9 mouse cellular contexts compared by ENCODE assay signal in the genomic region with DNA sequence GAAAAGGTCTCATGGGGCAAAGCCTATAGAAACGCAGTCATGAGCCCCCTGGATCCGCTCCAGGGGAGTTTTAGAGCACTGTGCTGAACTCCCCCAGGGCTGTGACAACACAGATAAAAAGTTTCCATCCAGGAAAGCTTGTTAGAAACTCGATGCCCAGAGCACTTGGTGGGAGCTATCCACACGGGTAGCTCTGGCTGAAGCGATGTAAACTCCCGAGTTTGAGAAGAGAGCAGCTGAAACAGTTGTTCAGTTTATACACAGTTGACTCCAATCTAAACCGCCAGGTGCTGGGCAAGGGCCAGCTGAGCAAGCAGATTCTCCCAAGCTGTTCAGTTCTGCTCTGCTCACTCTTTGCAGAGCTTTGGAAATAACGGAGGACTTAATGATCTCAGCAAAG. TPM values are rescaled to one million over a fixed set of nuclear protein-coding genes. Genes with fewer than 3 reads are reported as not detected.
DNase-seq lines count a peak whose midpoint lies in the region; ATAC-seq and TF ChIP-seq lines count a peak whose summit lies in the region.
"Had no signal": no experiment of that assay in that cellular context is flagged by ENCODE, and none has a peak within 500 bp of the region (broad histone marks: within the 10 kb centered on the region; RNA-seq: fewer than 3 reads in every experiment).

No protein-coding gene starts in this region.

- no peaks in the 10 kb centered on the region for H3K27me3 ChIP-seq in heart, embryonic 12.5 days (replicated peaks)
- H3K27me3 ChIP-seq in heart, adult 2 months (ENCODE audit: control insufficient read depth, insufficient read depth, low read length): no peaks in the 10 kb centered on the region
- H3K27me3 ChIP-seq in stomach, embryonic 14.5 days (ENCODE audit: control insufficient read depth, insufficient read depth, low read length): no peaks in the 10 kb centered on the region
- H3K27me3 ChIP-seq in midbrain, embryonic 13.5 days: no peaks in the 10 kb centered on the region
- H3K27me3 ChIP-seq: CH12.LX had no signal

- TF ChIP-seq CTCF in heart, adult 2 months (IDR thresholded peaks at IDR 0.05): no peak

- no peaks in the 10 kb centered on the region for H3K36me3 ChIP-seq in heart, embryonic 12.5 days
- no peaks in the 10 kb centered on the region; the same call in 1 of the 2 replicates for H3K36me3 ChIP-seq in heart, adult 2 months (ENCODE audit: control insufficient read depth, insufficient read depth, low read length)
- no peaks in the 10 kb centered on the region for H3K36me3 ChIP-seq in stomach, embryonic 14.5 days (ENCODE audit: control insufficient read depth, insufficient read depth, low read length)
- no peaks in the 10 kb centered on the region for H3K36me3 ChIP-seq in midbrain, embryonic 13.5 days

- H3K79me2 ChIP-seq in heart, adult 2 months (replicated peaks; ENCODE audit: control insufficient read depth, insufficient read depth, low read length): no peaks in the 10 kb centered on the region; the same call in 1 of the 2 replicates

- intact Hi-C loops in heart, adult 2 months (cut with DNase I): no loop called here

- ATAC-seq in heart, embryonic 12.5 days (ENCODE audit: insufficient number of reproducible peaks, low FRiP score): peak; percentile 53
- 0 out of 2 replicates have a peak, but pooled peaks have one; percentile 28 for ATAC-seq in stomach, embryonic 14.5 days (ENCODE audit: insufficient number of reproducible peaks, insufficient read depth, low FRiP score, low read depth)
- ATAC-seq in midbrain, embryonic 13.5 days: no peak

- no peak overlapping the region for H3K9ac ChIP-seq in heart, embryonic 12.5 days
- H3K9ac ChIP-seq in heart, adult 2 months (ENCODE audit: low read depth, low read length): no peak overlapping the region
- no peak overlapping the region for H3K9ac ChIP-seq in stomach, embryonic 14.5 days (replicated peaks; ENCODE audit: low read depth, low read length)
- H3K9ac ChIP-seq in midbrain, embryonic 13.5 days (replicated peaks): no peak overlapping the region

- H3K4me2 ChIP-seq in heart, embryonic 12.5 days: no peak overlapping the region
- no peak overlapping the region for H3K4me2 ChIP-seq in stomach, embryonic 14.5 days (replicated peaks; ENCODE audit: low read depth, low read length)
- H3K4me2 ChIP-seq in midbrain, embryonic 13.5 days (replicated peaks): no peak overlapping the region

- H3K9me3 ChIP-seq in heart, embryonic 12.5 days (replicated peaks): no peaks in the 10 kb centered on the region
- H3K9me3 ChIP-seq in stomach, embryonic 14.5 days (ENCODE audit: control insufficient read depth, low read depth, low read length): no peaks in the 10 kb centered on the region
- no peaks in the 10 kb centered on the region for H3K9me3 ChIP-seq in midbrain, embryonic 13.5 days

- no peak for TF ChIP-seq EP300 in heart, adult 2 months (IDR thresholded peaks at IDR 0.05; ENCODE audit: insufficient read depth, low read depth, low read length)

- DNase-seq in heart, adult 2 months: no peak
- DNase-seq in right cerebral cortex, postnatal 4 days: peak; percentile 41
- no peak for DNase-seq in right cerebral cortex, postnatal 25 days
- DNase-seq in kidney, postnatal 14 days: peak; percentile 56
- no peak for DNase-seq in frontal cortex, postnatal 14 days (ENCODE audit: low spot score in 2 of 2)

- WGBS in heart, embryonic 12.5 days: 14% methylated on average over 8 of the region's 8 CpGs
- WGBS in heart, adult 2 months: 19% methylated on average over 8 of the region's 8 CpGs
- 21% methylated on average over 8 of the region's 8 CpGs for WGBS in stomach, embryonic 14.5 days
- 64% methylated on average over 8 of the region's 8 CpGs for WGBS in midbrain, embryonic 13.5 days

- no peak overlapping the region for H3K4me3 ChIP-seq in heart, embryonic 12.5 days
- no peak overlapping the region for H3K4me3 ChIP-seq in heart, adult 2 months
- no peak overlapping the region for H3K4me3 ChIP-seq in stomach, embryonic 14.5 days (ENCODE audit: low read depth, low read length)
- H3K4me3 ChIP-seq in midbrain, embryonic 13.5 days (replicated peaks): no peak overlapping the region

- H3K27ac ChIP-seq in heart, embryonic 12.5 days (ENCODE audit: poor library complexity, severe bottlenecking): peak overlapping the region; percentile 8; the same call in 1 of the 2 replicates
- H3K27ac ChIP-seq in heart, adult 2 months: no peak overlapping the region
- no peak overlapping the region for H3K27ac ChIP-seq in stomach, embryonic 14.5 days (ENCODE audit: low read length)
- no peak overlapping the region for H3K27ac ChIP-seq in midbrain, embryonic 13.5 days

- no peak for TF ChIP-seq POLR2A in heart, adult 2 months (IDR thresholded peaks at IDR 0.05; ENCODE audit: insufficient read depth, low read depth, low read length)

- H3K4me1 ChIP-seq in heart, embryonic 12.5 days (replicated peaks): peaks cover 33% of the 10 kb centered on the region
- H3K4me1 ChIP-seq in heart, adult 2 months (ENCODE audit: control insufficient read depth, insufficient read depth, low read length): peaks cover 3% of the 10 kb centered on the region
- peaks cover 5% of the 10 kb centered on the region; the same call in 1 of the 2 replicates for H3K4me1 ChIP-seq in stomach, embryonic 14.5 days (ENCODE audit: control insufficient read depth, insufficient read depth, low read length)
- peaks cover 23% of the 10 kb centered on the region for H3K4me1 ChIP-seq in midbrain, embryonic 13.5 days (replicated peaks)

RNA-seq across cellular contexts. Expression of gene Btbd9, which starts 37.2 kb away (rescaled TPM):
- polyA plus RNA-seq in heart, embryonic 12.5 days (2016; fragmentation: Nextera tagmentation; extraction: Ambion mirVana): 41.3 and 42.0 TPM in 2 replicates
- total RNA-seq in heart, adult 2 months (2021): 10 to 100 TPM; 20.9 to 22.0 TPM
- 8.1 and 10.1 TPM in 2 replicates for polyA plus RNA-seq in heart, adult 2 months (2012; rRNA removed)
- polyA plus RNA-seq in stomach, embryonic 14.5 days (2014; fragmentation: Nextera tagmentation; extraction: Ambion mirVana): 63.1 and 63.3 TPM in 2 replicates
- polyA plus RNA-seq in midbrain, embryonic 13.5 days (2015; fragmentation: Nextera tagmentation; extraction: Ambion mirVana): 137 and 160 TPM in 2 replicates

Comparison
In these comparisons a context has a peak if more than half of its experiments do, and no peak if none do; other contexts are left out.
1. DNase-seq: peak in right cerebral cortex, postnatal 4 days (single experiment) and kidney, postnatal 14 days (single experiment); none in heart, adult 2 months (0 of 2), right cerebral cortex, postnatal 25 days (single experiment) and frontal cortex, postnatal 14 days (0 of 2).